Mouse (Mus musculus) cerebellum, adult 8-10 months (tissue): ENCODE measurements around the gene Acbd4.

Experiments used
- DNase-seq: peaks from one replicate; pipeline ENCODE4 v3.0.0; 2022

The Acbd4 gene

DNA sequence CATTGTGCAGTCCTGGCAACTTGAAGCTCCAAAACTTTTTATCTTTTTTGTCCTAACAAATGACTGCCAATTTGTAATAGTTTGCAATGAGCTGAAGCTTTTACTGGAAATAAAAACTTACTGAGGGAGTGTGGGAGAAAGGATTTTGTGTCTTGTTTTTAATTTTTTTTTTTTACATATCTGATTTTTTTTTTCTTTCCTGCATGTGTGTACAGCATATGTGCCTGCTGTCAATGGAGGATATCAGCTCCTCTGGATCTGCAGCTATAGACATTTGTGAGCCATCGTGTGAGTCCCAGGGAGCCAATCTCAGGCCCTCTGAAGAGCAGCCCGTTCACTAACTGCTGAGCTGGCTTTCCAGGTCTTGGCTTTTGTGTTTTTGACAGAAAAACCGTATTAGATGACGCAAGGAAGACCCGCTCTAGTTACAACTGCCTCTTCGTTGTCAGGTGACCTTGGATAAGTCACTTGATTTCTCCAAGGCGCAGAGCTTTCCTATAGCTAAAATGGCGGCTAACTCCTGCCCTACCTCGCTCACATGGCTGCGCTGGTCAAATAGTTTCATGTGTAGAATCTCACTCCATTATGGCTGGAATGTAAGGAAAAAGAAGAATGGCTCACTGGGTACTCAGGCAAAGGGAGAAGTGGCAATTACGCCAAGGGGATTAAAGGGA, 12.9 kb downstream of the Acbd4 start:
- DNase-seq, result peak; percentile 35

DNA sequence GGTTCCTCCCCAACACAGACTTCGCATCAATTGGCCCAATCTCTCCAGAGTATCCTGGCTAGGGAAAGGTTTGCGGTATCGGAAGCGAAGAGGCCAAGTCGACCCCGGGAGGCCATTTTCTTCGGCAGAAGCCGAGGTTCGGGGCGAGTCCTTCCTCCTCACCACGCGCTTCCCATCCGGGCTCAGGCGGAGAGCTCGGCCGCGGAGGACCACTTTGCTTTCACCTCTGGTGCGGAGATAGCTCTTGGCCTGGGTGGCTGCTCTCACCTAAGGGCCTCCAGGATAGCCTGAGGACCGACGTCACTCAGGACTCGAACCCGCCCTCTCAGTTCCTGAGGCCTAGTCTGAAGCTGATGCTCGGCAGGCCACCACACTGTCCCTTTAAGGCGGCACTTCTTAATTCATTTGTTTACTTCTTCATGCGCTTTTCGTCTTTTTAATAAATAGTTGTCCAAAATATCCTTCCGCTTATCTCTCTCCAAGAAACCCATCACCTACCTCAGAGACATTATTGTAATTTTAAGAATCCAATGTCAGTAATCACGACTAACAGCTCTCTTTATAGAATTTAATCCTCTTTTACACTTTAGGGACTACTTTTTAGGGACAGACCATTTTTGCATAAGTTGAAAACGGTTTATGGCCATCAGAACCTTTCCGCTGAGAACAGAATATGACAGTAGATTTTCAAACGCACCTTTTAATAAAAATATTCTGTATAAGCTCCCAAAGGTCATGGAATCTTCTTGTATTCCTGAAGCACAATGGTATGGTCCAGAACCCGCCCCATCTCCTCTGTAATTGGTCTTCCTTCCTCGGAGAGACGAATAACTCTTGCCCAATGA, 13.9 kb downstream of the Acbd4 start:
- DNase-seq, result peak; percentile 87

DNA sequence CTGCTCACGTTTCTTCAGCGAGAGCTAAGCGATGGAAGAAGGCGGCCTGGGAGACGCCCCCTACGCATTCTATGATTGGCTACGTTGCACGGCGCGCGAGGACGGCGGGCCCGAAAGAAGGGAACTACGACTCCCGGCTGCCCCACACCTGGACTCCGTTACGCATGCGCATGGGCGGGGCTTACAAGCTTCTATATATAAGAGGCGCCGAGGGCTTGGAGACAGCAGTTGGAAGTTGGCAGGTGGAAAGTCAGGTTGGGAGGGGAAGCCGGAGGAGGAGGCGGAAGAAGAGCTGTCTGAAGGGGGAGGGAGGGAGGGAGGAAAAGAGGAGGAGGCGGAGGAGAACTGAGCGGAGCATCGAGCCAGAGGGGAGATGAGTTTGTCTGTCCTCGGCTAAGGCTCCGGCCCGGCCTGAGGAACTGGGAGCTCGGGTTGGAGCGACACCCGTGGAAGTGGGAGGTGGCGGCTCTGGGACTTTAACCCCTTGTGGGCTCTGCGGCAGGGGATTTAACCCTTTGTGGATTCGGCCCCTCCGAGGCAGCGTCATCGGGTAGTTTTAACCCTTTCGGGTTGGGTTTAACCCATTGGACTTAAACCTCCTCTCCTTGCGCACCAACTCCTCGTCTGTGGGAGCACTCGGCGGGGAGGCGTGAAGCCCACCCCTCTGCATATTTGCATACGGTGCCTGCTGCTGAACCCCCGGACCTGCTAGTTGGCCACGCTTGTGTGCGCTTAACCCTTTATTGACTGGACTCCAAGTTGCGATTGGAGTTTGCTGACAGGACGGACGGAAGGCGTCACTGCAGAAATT, 14.7 kb downstream of the Acbd4 start, which contains the start of gene Hexim1:
TSS of gene Hexim1 (plus strand) at position 224 of the 811 bp plus-strand sequence.
- DNase-seq, result peak; percentile 100

DNA sequence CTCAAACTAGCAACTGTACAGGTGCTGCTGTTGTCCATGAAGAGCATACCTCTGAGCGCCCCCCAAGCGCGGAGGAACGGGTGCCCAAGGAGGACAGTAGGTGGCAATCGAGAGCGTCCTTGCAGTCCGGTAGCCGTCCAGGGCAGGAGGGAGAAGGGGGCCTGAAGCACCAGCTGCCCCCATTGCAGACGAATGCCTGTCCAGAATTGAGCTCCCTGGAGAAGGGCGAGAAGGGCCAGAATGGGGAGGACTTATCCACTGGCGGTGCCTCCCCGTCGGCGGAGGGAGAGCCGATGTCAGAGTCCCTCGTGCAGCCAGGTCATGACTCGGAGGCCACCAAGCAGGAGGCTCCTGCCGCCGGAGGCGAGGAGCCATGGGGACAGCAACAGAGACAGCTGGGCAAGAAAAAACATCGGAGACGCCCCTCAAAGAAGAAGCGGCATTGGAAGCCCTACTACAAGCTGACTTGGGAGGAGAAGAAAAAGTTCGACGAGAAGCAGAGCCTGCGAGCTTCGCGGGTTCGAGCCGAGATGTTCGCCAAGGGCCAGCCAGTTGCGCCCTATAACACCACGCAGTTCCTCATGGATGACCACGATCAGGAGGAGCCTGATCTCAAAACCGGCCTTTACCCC, 15.6 kb downstream of the Acbd4 start:
- peak; percentile 79 for DNase-seq

DNA sequence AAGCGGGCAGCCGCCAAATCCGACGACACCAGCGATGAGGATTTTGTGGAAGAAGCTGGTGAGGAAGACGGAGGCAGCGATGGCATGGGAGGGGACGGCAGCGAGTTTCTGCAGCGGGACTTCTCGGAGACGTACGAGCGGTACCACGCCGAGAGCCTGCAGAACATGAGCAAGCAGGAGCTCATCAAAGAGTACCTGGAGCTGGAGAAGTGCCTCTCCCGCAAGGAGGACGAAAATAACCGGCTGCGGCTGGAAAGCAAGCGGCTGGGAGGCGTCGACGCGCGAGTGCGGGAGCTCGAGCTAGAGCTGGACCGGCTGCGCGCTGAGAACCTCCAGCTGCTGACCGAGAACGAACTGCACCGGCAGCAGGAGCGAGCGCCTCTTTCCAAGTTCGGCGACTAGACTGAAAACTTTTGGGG, 16.1 kb downstream of the Acbd4 start:
- DNase-seq, result peak; percentile 59

DNA sequence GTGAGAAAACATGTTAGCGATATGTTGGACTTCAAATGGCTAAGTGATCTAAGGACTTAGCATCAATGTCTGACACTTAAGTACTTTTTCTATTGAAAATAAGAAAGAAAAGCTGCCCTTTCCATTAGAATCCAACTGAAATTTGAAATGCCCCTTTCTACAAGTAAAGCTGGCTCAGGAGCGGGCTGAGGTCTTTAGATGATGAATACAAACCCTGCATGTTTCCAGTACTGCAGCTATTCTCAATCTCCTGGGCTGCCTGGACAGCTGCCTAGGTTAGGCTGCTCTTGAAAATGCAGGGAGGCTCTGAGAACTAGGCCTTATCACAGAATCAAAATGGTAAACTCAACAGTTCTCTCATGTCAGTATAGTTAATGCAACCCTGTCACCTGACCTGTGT, 17.4 kb downstream of the Acbd4 start:
- DNase-seq, result no peak

DNA sequence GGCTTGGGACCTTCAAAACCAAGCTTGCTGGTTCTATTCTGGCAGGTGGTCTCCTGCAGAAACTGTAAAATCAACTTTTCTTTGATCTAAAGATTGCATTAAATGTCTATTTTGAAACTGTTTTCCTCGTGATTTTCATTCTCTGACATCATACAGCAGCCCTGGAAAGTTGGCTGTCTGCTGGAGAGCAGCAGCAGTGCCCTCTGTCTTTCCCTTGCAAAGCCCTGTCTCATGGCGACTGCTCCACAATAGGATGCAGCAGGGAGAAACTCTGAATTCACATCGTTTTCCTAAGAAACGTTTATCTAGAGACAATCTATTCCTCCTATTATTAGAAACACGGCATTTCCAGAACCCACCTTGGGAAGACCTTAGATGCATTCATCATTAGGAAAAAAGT, 18.1 kb downstream of the Acbd4 start:
- no peak for DNase-seq

DNA sequence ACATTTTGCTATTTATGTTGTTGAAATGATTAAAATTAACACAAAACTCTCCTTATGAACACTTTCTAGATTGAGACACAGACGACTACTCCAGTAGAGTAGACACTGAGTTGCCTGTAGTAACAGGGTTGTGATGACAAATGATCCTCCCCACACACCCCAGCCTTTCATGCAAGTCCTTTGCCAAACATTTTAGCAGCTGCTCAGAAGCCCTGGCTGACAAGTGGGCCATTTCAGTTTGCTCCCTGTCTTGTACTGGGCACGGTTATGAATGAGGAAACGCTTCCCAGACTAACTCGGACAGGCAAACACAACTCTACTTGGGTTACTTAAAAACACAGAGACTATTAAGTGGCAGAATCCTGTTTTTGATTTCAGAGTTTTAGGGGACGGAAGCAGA, 18.8 kb downstream of the Acbd4 start:
- DNase-seq, result no peak

DNA sequence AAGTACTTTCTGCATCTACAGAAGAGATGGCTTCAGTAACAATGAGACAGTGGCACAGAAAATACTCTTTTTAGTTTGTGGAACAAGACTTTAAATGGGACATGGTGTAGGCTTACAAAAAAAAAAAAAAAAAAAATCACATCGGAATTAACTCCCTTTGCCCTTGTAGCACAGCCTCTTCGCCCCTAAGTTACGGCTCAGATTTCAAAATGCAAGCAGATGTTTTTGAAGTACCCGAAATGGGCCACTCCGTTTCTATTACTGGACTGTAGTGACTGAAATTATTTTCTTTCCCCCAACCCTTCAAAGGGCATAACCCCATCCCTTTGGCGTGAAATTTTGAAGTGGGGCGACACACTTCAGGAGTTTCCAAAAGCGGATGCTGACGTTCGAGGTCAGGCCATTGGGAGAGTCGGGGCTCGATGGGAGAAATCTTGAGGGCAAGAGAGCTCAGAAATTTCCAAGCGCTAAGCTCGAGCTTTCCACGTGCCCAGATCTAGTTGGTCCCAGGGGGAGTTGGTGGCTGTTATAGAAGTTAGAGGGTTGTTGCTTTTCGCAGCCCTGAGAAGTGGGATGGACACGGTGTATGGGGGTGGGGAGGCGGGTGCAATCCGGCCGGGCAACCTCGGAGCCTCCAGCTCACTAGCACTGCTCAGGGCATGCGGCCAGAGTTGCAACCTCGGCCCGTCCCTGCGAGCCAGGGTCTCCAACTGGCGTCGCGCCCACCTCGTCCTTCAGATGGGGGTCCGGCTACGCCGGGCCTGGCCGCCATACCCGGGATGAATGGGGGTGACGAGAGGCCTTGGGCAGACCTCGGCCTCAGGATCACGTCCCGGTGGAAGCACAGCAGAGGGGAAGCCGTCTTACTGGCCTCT, 30.5 kb downstream of the Acbd4 start, which contains the start of gene Hexim2:
TSS of gene Hexim2 (plus strand) at position 729 of the 875 bp plus-strand sequence.
- peak; percentile 80 for DNase-seq

DNA sequence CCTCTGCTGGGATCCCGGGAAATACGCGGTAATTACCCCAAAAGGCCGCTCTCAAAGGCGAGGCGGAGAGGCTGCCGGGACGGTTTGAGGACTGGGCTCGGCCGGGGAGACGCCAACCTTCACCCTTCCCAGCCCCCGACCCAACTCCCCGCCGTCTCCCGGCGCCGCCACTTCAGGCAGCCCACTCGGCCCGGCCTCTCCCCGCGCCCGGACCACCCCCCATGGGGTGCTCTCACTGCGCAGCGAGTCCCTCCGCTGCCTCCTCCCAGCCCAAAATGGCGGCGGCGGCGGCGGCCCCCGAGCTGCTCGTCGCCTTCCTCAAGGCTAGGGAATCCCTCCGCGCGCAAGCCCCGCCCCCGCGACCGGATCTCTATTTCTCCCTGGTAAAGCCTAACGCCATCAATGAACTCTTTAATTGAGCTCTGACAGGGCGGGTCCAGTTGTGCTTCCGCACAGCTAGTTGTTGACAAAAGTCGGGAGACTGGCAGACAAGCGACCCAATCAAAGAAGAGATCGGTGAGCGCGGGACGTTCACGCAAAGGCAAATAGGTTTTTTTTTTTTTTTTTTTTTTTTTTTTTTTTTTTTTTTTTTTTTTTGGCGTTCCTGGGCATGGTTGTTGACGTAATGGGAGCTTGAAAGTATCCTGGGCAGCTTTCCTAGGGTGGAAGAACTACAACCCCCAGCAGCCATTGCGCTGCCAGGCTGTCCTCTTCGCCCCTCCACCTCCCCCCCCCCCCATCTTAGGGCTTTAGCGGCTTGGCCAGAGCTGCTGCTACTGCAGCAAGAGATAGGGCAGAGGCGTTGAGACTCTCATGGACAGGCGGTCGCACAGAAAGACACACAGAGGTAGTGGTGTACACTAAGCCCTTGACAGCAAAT, 31.3 kb downstream of the Acbd4 start:
- DNase-seq, result peak; percentile 100

DNA sequence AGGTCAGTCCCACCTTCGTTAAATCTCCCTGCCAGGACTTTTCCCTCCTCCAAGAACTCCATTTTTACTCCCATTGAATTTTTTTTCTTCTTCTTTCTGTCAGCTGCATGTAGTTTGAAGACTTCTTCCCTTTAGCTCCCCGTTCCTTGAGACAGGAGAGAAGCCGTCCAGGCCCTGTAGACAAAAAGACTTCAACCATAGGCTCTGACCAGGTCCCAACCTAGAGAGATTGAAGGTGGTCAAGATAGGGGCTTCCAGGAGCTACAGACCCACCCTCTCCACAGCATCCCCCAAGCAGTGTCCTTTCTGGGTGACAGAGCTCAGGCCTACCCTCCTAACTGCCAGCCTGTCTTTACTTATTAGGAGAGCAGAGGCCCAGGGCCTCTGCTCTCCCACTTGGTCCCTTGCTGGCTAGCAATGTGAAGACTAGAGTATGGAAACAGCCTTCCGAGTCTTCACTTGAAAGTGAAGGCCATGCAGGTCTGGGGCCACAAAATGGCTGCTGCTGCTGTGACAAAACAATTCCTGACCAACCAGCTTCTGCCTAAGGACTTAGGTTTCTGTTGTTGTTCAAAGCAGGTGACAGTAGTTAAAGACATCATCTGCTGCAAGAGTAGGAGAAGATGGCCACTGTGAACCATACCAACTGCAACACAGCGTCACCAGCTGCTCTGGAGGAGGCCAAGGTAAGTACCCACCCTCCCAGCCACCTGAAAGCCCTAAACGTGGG, 32.1 kb downstream of the Acbd4 start:
- peak; percentile 44 for DNase-seq

DNA sequence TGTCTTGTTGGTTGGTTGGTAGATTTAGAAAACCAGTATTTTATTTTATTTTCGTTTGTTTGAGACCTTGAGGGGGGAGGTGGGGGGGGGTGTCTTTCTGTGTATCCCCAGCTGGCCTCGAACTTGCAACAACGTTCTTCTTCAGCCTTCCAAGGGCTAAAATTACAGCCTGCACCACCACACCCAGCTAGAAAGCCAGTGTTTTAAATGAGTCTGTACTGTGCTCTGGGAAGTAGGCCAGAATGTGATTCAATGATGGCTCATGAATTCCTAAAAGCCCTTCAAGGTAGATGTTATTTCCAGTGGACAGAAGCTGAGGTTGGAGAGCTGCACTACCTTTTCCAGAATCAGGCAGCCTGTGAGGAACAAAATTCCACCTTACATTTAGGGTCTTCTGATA, 32.7 kb downstream of the Acbd4 start:
- peak; percentile 34 for DNase-seq

DNA sequence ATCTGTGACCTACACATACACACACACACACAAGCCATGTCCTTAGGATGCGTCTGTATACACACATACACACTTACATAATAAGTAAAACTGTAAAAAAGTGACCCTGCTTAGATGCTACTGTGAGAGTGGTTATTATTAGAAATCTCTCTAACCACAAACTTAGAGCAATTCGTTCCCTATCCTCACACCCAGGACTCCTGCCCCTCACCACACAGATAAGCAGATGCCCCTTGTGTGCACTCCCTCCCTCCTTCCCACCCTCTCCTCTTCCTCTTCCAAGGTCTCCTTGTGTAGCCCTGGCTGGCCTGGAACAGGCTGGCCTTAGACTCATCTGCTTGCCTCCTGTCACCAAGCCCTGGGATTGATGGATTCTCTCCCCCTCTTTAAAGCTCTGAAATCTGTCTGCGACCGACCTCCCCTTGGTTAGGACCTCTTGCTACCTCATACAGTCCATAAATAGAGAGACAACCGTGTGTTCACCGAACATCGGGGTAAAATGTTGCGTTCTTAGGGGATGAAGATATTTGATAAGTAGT, 34.6 kb downstream of the Acbd4 start:
- DNase-seq, result no peak

DNA sequence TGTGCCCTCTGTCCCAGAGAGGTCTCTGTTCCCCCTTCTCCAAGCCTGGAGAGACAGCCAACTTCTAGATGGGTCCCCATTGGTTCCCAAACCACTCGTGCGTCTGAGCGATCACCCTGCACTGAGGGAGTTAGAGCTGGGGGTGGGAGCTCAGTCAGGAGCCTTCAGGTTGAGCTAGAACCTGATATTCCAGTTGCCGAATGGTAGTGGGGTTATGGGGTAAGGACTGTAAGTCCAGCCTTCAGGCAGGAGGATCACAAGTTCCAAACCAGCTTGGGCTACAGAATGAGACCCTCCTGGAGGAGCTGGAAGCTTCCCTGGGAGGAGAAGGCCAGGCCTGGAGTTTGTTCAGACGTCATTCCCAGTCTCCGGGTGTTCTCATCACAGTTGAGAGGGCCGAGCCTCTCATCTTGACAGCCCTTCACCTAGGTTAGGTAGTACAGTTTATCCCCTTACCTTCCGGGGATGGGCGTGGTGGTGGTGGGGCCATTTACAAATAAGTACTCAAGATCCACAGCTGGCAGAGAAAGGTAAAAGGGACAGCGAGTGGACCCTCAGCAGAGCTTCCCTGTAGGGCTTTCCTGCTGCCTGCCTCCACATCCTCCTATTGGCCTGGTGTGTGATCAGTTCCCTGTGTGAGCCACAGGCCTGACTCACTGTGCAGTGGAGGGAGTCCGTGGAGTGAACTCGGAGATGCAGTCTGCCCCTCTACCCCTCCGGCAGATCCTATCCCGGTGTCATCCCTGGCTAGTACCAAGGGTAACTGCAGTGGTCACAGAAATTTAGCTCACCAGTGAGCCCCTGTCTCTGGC, 38.7 kb downstream of the Acbd4 start:
- DNase-seq, result no peak

DNA sequence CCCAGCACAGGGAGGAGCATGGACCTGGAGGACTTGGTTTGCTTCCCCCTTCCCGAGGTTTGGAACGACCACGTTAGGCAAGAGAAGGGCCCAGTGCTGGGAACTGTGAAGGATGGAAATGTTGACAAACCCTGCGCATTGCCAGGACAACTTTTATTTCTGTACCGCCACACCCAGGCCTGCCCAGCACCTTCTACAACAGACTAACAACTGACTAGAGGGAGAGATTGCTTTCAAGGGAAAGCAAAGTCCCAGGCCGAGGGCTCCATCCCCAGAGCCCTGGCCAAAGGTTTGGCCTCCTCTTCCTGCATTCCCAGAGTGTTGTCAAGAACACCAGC, 39.2 kb downstream of the Acbd4 start:
- DNase-seq, result no peak

DNA sequence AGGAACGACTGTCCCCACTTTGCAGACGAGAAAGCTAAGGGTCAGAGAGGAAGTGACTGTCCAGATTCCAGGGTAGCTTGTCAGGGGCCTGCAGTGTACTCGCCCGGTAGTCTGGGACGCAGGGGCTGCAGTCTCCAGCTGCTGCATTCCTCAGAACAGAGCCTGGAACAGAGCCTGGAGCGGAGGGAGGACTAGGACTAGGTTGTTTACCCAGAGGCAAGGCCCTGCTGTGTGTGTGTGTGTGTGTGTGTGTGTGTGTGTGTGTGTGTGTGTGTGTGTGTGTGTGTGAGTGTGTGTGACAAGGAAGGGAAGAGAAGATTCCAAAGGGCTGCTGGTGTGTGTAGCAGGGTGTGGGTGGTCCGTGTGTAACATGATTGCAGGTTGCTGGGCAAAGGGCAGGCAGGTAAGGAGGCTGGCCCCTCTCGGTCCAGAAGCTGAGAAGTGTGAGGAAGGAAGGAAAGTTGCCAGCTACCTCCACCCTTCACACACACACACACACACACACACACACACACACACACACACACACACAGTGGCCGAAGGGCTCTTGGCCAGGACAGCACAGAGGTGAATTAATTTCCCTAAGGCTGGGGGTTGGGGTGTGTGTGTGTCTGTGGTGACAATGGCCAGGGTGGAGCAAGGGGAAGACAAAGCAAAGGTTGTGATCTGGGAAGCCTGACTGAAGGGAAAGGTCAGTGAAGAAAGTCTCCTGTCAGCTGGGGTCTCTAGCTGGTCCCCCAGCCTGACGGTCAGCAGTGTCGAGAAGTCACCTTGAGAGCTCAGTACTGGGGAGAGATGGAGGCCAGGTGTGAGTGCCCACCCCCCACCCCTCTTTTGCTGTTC, 39.8 kb downstream of the Acbd4 start:
- DNase-seq, result no peak

DNA sequence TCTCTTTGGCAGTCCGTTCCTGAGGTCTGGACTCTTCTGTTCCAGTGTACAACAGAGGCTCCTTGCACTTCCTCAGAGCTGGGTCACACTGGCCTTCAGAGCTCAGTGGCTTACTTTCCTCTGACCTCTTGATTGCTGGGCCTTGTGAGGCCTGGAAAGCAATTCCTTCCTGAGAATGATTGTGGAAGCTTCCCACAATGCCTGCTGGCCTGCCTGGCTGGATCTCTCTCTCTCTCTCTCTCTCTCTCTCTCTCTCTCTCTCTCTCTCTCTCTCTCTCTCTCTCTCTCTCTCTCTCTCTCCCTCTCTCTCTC, 40.4 kb downstream of the Acbd4 start:
- no peak for DNase-seq
